25 mouse cellular contexts compared by ENCODE assay signal in the genomic region with DNA sequence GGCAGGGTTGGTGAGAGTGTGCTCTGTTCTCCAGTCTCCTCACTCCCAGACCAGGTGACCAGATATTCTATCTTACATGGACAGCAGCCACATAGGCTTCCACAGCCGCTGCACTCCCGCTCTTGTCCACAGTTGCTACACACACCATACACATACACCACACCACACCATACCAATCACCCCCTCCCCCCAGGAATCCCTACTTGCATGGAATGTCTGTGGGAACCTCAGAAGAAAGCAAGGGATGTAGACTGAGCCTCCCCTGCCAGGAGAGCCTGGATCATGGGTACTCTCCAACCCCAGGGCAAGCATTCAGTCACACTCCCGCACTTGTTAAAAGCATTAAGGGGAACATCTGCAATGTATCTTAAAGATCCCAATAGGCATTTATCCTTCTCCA. TPM values are rescaled to one million over a fixed set of nuclear protein-coding genes. Genes with fewer than 3 reads are reported as not detected.
DNase-seq lines count a peak whose midpoint lies in the region; ATAC-seq lines count a peak whose summit lies in the region.
"Had no signal": no experiment of that assay in that cellular context is flagged by ENCODE, and none has a peak within 500 bp of the region (broad histone marks: within the 10 kb centered on the region; RNA-seq: fewer than 3 reads in every experiment).

No protein-coding gene starts in this region.

- 0 out of 2 replicates have a peak, but pooled peaks have one; percentile 52 for ATAC-seq in embryonic facial prominence, embryonic 12.5 days (ENCODE audit: insufficient number of reproducible peaks, insufficient read depth, low FRiP score, low TSS enrichment)
- 0 out of 2 replicates have a peak, but pooled peaks have one; percentile 62 for ATAC-seq in embryonic facial prominence, embryonic 14.5 days (ENCODE audit: low read depth)
- ATAC-seq: forebrain, embryonic 13.5 days; forebrain, embryonic 16.5 days; hindbrain, embryonic 16.5 days; intestine, embryonic 15.5 days had no signal

- no peaks in the 10 kb centered on the region for H3K36me3 ChIP-seq in embryonic facial prominence, embryonic 12.5 days
- H3K36me3 ChIP-seq in embryonic facial prominence, embryonic 10.5 days (replicated peaks), result no peaks in the 10 kb centered on the region
- no peaks in the 10 kb centered on the region for H3K36me3 ChIP-seq in embryonic facial prominence, embryonic 14.5 days (ENCODE audit: control insufficient read depth, insufficient read depth, low read length)
- H3K36me3 ChIP-seq: embryonic facial prominence, embryonic 13.5 days; forebrain, embryonic 10.5 days; G1E; hindbrain, embryonic 10.5 days; hindbrain, embryonic 13.5 days; intestine, embryonic 15.5 days had no signal

- WGBS in embryonic facial prominence, embryonic 12.5 days, result 77% methylated on average over 3 of the region's 3 CpGs
- WGBS in embryonic facial prominence, embryonic 10.5 days, result 80% methylated on average over 3 of the region's 3 CpGs
- 53% methylated on average over 3 of the region's 3 CpGs for WGBS in embryonic facial prominence, embryonic 14.5 days

- no peaks in the 10 kb centered on the region for H3K27me3 ChIP-seq in embryonic facial prominence, embryonic 12.5 days
- H3K27me3 ChIP-seq in embryonic facial prominence, embryonic 10.5 days (replicated peaks; ENCODE audit: low read depth, poor library complexity, severe bottlenecking), result no peaks in the 10 kb centered on the region
- no peaks in the 10 kb centered on the region for H3K27me3 ChIP-seq in embryonic facial prominence, embryonic 14.5 days (replicated peaks; ENCODE audit: control insufficient read depth, insufficient read depth, low read length)
- H3K27me3 ChIP-seq: CH12.LX; embryonic facial prominence, embryonic 13.5 days; forebrain, embryonic 13.5 days; hindbrain, embryonic 13.5 days; intestine, embryonic 15.5 days had no signal

- no peak for DNase-seq in embryonic facial prominence, embryonic 10.5 days (ENCODE audit: low spot score)
- peak; percentile 6 for DNase-seq in retina, embryonic 14.5 days (ENCODE audit: low spot score)
- DNase-seq in retina, postnatal 1 day, result no peak
- DNase-seq in embryonic facial prominence, embryonic 14.5 days (ENCODE audit: low spot score), result no peak
- DNase-seq in natural killer cell, adult 2 months (ENCODE audit: low spot score in 2 of 2), result no peak
- DNase-seq: adrenal gland, adult 2 months; B cell, adult 2 months; cerebellum, adult 11-12 months; cerebellum, adult 8-10 months; cerebellum, postnatal 14 days; gastrocnemius, adult 2 months; gastrocnemius, postnatal 14 days had no signal

- no peaks in the 10 kb centered on the region for H3K9me3 ChIP-seq in embryonic facial prominence, embryonic 12.5 days
- no peaks in the 10 kb centered on the region for H3K9me3 ChIP-seq in embryonic facial prominence, embryonic 10.5 days
- 0 out of 2 replicates have a peak, but pooled peaks cover 3% of the 10 kb centered on the region for H3K9me3 ChIP-seq in embryonic facial prominence, embryonic 14.5 days (ENCODE audit: control insufficient read depth, low read length)
- H3K9me3 ChIP-seq: embryonic facial prominence, embryonic 13.5 days; forebrain, embryonic 10.5 days; forebrain, embryonic 13.5 days; G1E; hindbrain, embryonic 10.5 days; intestine, embryonic 15.5 days had no signal

- no peak overlapping the region for H3K4me3 ChIP-seq in embryonic facial prominence, embryonic 12.5 days
- no peak overlapping the region for H3K4me3 ChIP-seq in embryonic facial prominence, embryonic 10.5 days
- H3K4me3 ChIP-seq in embryonic facial prominence, embryonic 14.5 days (ENCODE audit: low read depth, low read length), result no peak overlapping the region
- H3K4me3 ChIP-seq: embryonic facial prominence, embryonic 13.5 days; forebrain, embryonic 10.5 days; forebrain, embryonic 13.5 days; gastrocnemius, adult 2 months; heart, adult 2 months; hindbrain, embryonic 10.5 days; hindbrain, embryonic 13.5 days; intestine, embryonic 15.5 days had no signal

- no peak overlapping the region for H3K27ac ChIP-seq in embryonic facial prominence, embryonic 12.5 days
- no peak overlapping the region for H3K27ac ChIP-seq in embryonic facial prominence, embryonic 10.5 days (replicated peaks)
- H3K27ac ChIP-seq in embryonic facial prominence, embryonic 14.5 days (replicated peaks; ENCODE audit: low read depth, low read length), result no peak overlapping the region
- H3K27ac ChIP-seq: embryonic facial prominence, embryonic 13.5 days; forebrain, embryonic 10.5 days; forebrain, embryonic 13.5 days; gastrocnemius, adult 2 months; heart, adult 2 months; hindbrain, embryonic 13.5 days; intestine, embryonic 15.5 days had no signal

- H3K4me2 ChIP-seq in embryonic facial prominence, embryonic 12.5 days (replicated peaks), result no peak overlapping the region
- H3K4me2 ChIP-seq in embryonic facial prominence, embryonic 14.5 days (ENCODE audit: low read depth, low read length), result no peak overlapping the region
- H3K4me2 ChIP-seq: embryonic facial prominence, embryonic 13.5 days; forebrain, embryonic 13.5 days; heart, embryonic 11.5 days; hindbrain, embryonic 13.5 days; intestine, embryonic 15.5 days had no signal

- no peak overlapping the region for H3K9ac ChIP-seq in embryonic facial prominence, embryonic 12.5 days
- no peak overlapping the region for H3K9ac ChIP-seq in embryonic facial prominence, embryonic 14.5 days (ENCODE audit: low read depth, low read length)
- H3K9ac ChIP-seq: embryonic facial prominence, embryonic 13.5 days; forebrain, embryonic 13.5 days; hindbrain, embryonic 13.5 days; intestine, embryonic 15.5 days had no signal

- peaks cover 10% of the 10 kb centered on the region; the same call in 1 of the 2 replicates for H3K4me1 ChIP-seq in embryonic facial prominence, embryonic 12.5 days
- H3K4me1 ChIP-seq in embryonic facial prominence, embryonic 10.5 days, result peaks cover 13% of the 10 kb centered on the region
- H3K4me1 ChIP-seq in embryonic facial prominence, embryonic 14.5 days (ENCODE audit: control insufficient read depth, insufficient read depth, low read length), result 0 out of 2 replicates have a peak, but pooled peaks cover 2% of the 10 kb centered on the region
- H3K4me1 ChIP-seq: forebrain, embryonic 13.5 days; hindbrain, embryonic 13.5 days; intestine, embryonic 15.5 days had no signal

RNA-seq across cellular contexts. Expression of gene Vangl1, which starts 48.4 kb away (rescaled TPM):
- polyA plus RNA-seq in embryonic facial prominence, embryonic 12.5 days (2016; fragmentation: Nextera tagmentation; extraction: Ambion mirVana), result 17.5 and 19.1 TPM in 2 replicates
- 12.9 and 13.3 TPM in 2 replicates for polyA plus RNA-seq in embryonic facial prominence, embryonic 10.5 days (2016; fragmentation: Nextera tagmentation; extraction: Ambion mirVana)
- 20.8 and 26.6 TPM in 2 replicates for polyA plus RNA-seq in embryonic facial prominence, embryonic 14.5 days (2014; fragmentation: Nextera tagmentation; extraction: Ambion mirVana)
